Mouse (Mus musculus) testis, adult 2 months (tissue): ENCODE data around the gene Lman1l. TPM values are rescaled to one million over a fixed set of nuclear protein-coding genes. Genes with fewer than 3 reads are reported as not detected.

Experiments
- H3K27ac ChIP-seq: fragments of 200-500 bp; 2 replicates; pipeline ENCODE4 v1.5.1; 2012; ENCODE audit warnings: low read depth, low read length; ENCODE audit not compliant: control insufficient read depth, insufficient read depth
- H3K27me3 ChIP-seq: fragments of 200-500 bp; 2 replicates; pipeline ENCODE4 v1.6.1; 2012; ENCODE audit warnings: mild to moderate bottlenecking, low read length, moderate library complexity; ENCODE audit not compliant: control insufficient read depth, insufficient read depth
- H3K36me3 ChIP-seq: fragments of 200-500 bp; 2 replicates; pipeline ENCODE4 v1.6.1; 2012; ENCODE audit warnings: mild to moderate bottlenecking, low read length; ENCODE audit not compliant: control insufficient read depth, insufficient read depth
- H3K4me1 ChIP-seq: fragments of 200-500 bp; 2 replicates; pipeline ENCODE4 v1.6.1; 2012; ENCODE audit warnings: low read length; ENCODE audit not compliant: control insufficient read depth, insufficient read depth
- H3K4me3 ChIP-seq: fragments of 200-500 bp; 2 replicates; pipeline ENCODE4 v1.5.1; 2012; ENCODE audit warnings: low read depth, mild to moderate bottlenecking, low read length, moderate library complexity, mixed read lengths; ENCODE audit not compliant: control insufficient read depth
- CTCF ChIP-seq: fragments of 200-500 bp; IDR thresholded peaks from 2 replicates; pipeline ENCODE4 v1.5.1; 2012; ENCODE audit warnings: low read depth, mild to moderate bottlenecking, inconsistent platforms, low read length, moderate library complexity; ENCODE audit not compliant: control insufficient read depth, insufficient read depth, insufficient replicate concordance
- POLR2A ChIP-seq: fragments of 200-500 bp; IDR thresholded peaks from 2 replicates; pipeline ENCODE4 v1.6.1; 2012; ENCODE audit warnings: low read depth, mild to moderate bottlenecking, inconsistent platforms, low read length, moderate library complexity; ENCODE audit not compliant: control insufficient read depth
- polyA plus RNA-seq: library from polyadenylated mRNA; depleted of rRNA; stranded (reverse); fragments of >200 nt; gene quantifications from 2 replicates; pipeline ENCODE4 v1.2.3, GENCODE M21; 2012

The Lman1l gene
- polyA plus RNA-seq, 1 experiment, result 0.06 TPM

DNA sequence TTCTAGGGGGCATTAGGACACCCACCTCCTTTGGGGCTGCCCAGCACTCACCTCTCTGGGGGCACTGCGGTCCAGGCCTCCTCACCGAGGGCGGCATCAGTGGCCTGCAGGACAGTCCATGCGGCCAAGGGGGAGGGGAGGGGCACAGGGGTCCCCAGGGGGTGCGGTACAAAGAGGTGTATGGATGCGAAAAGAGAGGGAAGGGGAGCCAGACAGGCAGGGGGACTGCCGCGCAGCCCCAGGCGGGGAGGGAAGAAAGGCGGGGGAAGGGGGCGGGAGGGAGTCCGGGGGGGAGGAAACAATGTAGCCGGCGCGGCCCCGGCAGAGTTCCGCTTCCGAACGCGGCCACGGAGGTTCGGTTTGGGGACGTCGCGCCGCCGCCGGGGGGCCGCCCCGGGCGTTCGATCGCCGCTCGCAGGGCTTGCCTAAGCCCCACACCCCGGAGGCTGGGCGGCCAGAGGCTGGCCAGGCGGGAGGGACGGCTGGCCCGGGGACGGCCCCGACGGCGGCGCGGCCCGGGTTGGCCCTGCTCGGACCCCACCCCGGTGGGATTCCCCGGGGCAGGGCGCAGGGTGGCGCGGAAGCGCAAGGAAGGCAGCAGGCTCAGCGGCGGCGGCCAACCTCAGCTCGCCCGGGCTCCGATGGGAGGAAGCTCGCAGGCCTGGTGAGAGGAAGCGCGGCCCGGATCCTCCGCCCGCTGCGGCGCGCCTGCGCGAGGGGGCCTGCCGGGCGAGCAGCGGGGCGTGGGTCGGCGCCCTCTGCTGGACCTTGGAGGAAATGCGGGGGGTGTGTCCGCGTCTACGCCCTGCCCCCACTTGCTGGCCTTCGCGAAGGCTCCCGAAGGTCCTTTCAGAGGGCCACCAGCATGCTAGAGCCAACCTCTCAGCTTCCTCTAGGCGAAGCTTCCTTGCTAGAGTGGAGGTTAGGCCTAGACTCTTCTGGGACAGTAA lies 24.6 kb upstream of the Lman1l start:
- peaks cover 11% of the 10 kb centered on the region for H3K4me1 ChIP-seq
- TF ChIP-seq POLR2A, result peak; percentile 61
- TF ChIP-seq CTCF, result peak; percentile 94
- no peaks in the 10 kb centered on the region for H3K36me3 ChIP-seq
- H3K27me3 ChIP-seq, result no peaks in the 10 kb centered on the region
- H3K4me3 ChIP-seq, result peak overlapping the region; percentile 94
- H3K27ac ChIP-seq, result peak overlapping the region; percentile 96

DNA sequence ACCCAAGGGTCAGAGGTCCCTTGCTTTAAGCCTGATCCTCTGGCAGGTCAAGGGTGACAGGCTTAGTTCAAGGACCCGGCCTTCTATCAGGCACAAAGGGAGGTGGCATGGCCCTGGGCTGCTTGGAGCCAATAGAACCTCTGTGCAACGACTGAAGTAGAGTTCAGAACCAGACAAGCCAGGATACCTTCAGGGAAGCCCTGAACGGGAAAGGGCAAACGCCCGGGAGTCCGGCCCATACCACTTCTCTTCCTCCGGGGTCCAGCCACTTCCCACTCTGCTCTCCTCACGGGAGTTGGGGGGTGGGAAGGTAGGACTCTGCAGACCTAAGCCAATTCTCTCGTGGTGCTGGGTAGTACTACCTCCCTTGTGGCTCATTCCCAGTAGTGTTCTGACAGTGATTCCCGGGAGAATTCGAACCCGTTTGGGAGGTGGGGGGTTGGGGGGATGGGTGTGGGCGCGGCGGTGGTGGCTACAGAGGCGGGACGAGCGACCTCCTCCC lies 23.9 kb upstream of the Lman1l start:
- H3K27ac ChIP-seq, result peak overlapping the region; percentile 30; the same call in 1 of the 2 replicates
- peak overlapping the region; percentile 94 for H3K4me3 ChIP-seq
- H3K4me1 ChIP-seq, result peaks cover 11% of the 10 kb centered on the region
- no peaks in the 10 kb centered on the region for H3K27me3 ChIP-seq
- no peak for TF ChIP-seq POLR2A
- TF ChIP-seq CTCF, result no peak
- H3K36me3 ChIP-seq, result no peaks in the 10 kb centered on the region

DNA sequence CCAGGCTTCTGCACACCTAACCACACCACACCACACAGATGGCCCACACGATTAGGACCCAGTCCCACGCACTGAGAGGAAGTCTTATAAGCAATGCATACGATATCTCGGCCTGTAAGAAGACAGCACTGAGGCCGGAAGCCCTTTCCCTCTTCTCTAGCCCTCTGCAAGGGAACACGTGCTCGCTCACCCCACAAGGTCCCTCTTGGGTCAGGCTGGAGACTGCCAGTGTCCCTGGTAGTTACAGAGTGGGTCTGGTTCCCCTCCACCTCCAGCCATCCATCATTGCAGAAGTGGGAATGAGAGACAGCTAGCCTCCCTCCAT lies 23.2 kb upstream of the Lman1l start:
- no peak overlapping the region for H3K27ac ChIP-seq
- no peak overlapping the region for H3K4me3 ChIP-seq
- no peak for TF ChIP-seq POLR2A
- no peak for TF ChIP-seq CTCF

DNA sequence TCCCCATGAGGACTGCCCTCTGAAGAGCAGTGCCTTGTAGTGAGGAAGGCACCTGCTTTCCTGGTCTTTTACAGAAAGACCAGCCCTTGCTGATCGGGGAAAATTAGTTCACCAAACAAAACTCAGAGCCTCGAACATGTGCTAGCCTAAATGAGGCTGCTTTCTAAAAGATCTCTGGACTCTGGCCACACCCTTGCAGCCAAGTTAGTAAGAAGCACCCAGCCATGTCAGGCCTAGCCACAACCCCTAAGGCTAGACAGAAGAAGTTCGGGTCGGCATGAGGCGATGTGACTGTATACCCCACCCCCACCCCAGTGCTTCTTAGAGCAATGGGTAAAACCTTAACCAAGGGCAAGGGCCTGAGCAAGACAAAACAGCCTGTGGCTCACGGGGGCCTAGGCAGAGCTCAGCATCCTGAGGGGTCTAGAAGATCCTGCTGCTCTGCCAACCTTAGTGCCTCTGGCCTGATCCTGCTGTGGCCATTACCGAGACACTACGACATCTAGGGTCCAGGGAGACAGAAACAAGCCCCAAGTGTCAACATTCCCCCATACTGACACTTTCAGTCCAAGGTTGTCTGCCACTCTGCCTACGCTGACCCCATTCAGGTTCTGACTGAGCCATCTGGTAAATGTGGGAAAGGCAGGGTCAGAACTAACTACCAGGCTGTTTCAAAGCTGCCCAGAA lies 22.7 kb upstream of the Lman1l start:
- H3K4me3 ChIP-seq, result no peak overlapping the region
- peaks cover 14% of the 10 kb centered on the region for H3K4me1 ChIP-seq
- no peaks in the 10 kb centered on the region for H3K36me3 ChIP-seq
- no peak overlapping the region for H3K27ac ChIP-seq
- TF ChIP-seq CTCF, result no peak
- no peak for TF ChIP-seq POLR2A
- no peaks in the 10 kb centered on the region for H3K27me3 ChIP-seq

More for the DNA sequence above, 23.2 kb upstream of the Lman1l start:
- no peaks in the 10 kb centered on the region for H3K27me3 ChIP-seq
- H3K4me1 ChIP-seq, result peaks cover 12% of the 10 kb centered on the region
- H3K36me3 ChIP-seq, result no peaks in the 10 kb centered on the region

DNA sequence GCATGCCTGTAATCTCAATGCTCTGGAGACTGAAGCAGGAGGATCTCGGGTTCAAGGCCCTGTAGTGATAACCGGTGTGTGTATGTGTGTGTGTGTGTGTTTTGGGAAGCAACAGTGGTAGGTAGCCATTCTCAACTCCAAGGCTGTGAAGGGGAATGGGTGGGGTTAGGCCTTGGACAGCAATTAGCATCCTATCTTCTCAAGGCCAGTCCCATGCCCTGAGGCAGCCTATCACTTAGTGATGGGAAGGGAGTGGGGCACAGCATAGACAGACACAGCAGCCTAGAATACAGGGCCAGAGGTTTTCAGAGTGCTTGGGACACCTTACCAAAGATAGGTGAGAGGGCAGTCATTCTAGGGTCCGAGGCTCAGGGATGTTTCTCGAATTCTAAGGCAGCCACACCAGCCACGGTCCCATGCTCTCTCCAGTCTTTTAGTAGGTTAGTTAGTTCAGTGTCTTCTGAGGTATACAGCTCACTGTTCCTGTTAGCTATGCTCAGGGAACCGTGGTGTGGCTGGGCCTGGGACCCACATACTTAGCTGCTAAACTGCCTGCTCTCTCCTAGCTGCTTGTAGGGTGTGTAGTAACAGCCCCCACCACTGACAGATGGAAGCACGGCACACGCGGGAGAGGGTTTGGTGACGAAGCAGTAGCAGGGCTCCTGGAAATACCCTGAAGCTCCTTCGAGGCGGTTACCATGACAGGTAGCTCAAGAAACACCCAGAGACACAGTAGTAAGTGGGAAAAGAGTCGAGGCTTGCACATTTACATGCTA lies 21.4 kb upstream of the Lman1l start:
- H3K27me3 ChIP-seq, result no peaks in the 10 kb centered on the region
- H3K4me3 ChIP-seq, result no peak overlapping the region
- H3K36me3 ChIP-seq, result no peaks in the 10 kb centered on the region
- TF ChIP-seq POLR2A (no peak), CTCF (no peak)
- peaks cover 14% of the 10 kb centered on the region for H3K4me1 ChIP-seq
- H3K27ac ChIP-seq, result no peak overlapping the region

DNA sequence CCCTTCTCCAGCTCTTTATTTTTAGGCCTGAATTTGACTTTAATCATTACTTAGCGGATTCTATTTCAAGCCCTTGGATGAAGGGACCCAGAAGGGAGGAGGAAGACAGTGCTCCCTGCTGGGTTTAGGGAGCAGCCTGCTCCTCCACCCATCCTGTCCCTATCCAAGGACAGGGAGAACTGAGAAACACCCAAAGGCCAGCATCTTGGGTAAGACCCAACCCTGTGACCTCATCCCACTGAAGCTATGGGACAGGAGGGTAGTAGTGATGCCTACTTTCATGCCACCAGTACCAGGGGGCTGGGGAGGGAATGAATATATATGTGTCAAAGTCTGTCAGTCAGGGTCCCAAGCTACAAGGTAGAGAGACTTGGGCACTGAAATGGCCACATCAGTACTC lies 20.4 kb upstream of the Lman1l start:
- Histone ChIP-seq H3K36me3 (no peaks in the 10 kb centered on the region), H3K4me3 (no peak overlapping the region), H3K27me3 (no peaks in the 10 kb centered on the region), H3K27ac (no peak overlapping the region), H3K4me1 (peaks cover 14% of the 10 kb centered on the region)
- TF ChIP-seq POLR2A (no peak), CTCF (no peak)
